Mouse (Mus musculus) hematopoietic multipotent progenitor cell, adult 10-12 weeks (in vitro differentiated cells): ENCODE measurements around the gene Cul3. TPM values are rescaled to one million over a fixed set of nuclear protein-coding genes. Genes with fewer than 3 reads are reported as not detected.

Experiments
- polyA plus RNA-seq: library from polyadenylated mRNA; stranded (reverse); fragments of >175 nt; gene quantifications from 2 replicates; pipeline ENCODE4 v1.2.3, GENCODE M21; 2012; ENCODE audit warnings: low replicate concordance

Gene Cul3
- 8.5 and 11.8 TPM in 2 replicates for polyA plus RNA-seq

GRCm38 (mm10) chr1:80340436-80341376 is at the start of gene Cul3:
Cul3 (minus strand) TSS chr1:80340480.

GRCm38 (mm10) chr1:80218268-80218667 is 122.0 kb downstream of the Cul3 start, which contains the start of gene Fam124b:
Fam124b (minus strand) TSS chr1:80218473.

Other genes starting within 250 kb of the Cul3 start
- 0.10 TPM in 1 of 2 replicates, not detected in the other for gene Fam124b, start 122.0 kb downstream of the Cul3 start, polyA plus RNA-seq
- gene Gm45261, start 121.0 kb upstream of the Cul3 start, polyA plus RNA-seq = not detected in 2 replicates